Mouse (Mus musculus): ENCODE data around the gene Pnliprp2. TPM values are rescaled to one million over a fixed set of nuclear protein-coding genes. Genes with fewer than 3 reads are reported as not detected.
A peak's percentile ranks its signal among the peaks of the same experiment; 100 is the strongest.

The Pnliprp2 gene
- polyA plus RNA-seq, 1 experiment = not detected

DNA sequence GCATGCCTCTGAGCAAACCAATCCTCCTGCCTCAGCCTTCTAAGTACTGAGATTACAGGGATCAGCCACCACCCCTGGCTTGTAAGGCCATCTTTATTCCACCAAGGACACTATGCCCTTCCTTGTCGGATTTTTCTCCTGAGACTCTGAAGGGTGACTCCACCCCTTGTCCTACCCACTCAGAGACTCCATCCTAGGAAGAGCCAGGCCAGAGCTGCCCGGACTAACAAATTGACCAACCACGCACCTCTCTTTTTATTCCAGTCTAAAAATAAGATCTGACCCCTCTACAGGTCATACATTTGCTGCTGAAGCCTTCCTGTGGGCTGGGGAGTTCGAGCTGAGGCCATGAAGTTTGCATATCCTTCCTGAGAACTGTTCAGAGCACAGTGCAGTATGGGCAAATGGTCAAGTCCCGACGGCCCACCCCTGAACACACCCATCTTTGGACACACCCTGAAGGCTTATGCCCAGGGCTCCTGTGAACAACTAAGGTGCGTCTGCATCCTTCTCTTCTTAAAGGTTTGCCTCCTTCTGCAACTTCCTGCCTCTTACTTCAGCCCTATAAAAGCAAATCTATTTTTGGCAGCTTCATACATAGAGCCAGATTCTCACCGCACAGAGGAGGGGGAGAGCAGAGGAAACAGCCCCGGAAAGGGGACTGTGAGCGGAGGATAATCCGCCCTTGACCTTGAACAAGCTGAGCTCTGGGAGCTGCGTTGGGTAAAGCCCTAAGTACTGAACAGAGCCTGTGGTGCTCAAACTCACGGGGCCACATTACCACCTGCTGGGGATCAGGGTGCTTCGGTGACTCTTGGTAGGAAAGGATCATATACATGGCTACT lies 59.3 kb downstream of the Pnliprp2 start:
- H3K4me3 ChIP-seq (replicated peaks; ENCODE audit: insufficient read depth, low read depth, low read length) = no peak overlapping the region
- H3K4me1 ChIP-seq (ENCODE audit: control insufficient read depth, insufficient read depth, low read length) = peaks cover 14% of the 10 kb centered on the region
- H3K27ac ChIP-seq (ENCODE audit: insufficient read depth, low read length) = no peak overlapping the region
- H3K27me3 ChIP-seq (ENCODE audit: control insufficient read depth, insufficient read depth, low read length) = no peaks in the 10 kb centered on the region
- TF ChIP-seq POLR2A (IDR thresholded peaks at IDR 0.05; ENCODE audit: borderline replicate concordance, insufficient read depth, low read length) (no peak), CTCF (IDR thresholded peaks at IDR 0.05; ENCODE audit: borderline replicate concordance, insufficient read depth, low read depth, low read length) (no peak)
- DNase-seq = no peak
- 90% methylated on average over 14 of the region's 14 CpGs for WGBS

DNA sequence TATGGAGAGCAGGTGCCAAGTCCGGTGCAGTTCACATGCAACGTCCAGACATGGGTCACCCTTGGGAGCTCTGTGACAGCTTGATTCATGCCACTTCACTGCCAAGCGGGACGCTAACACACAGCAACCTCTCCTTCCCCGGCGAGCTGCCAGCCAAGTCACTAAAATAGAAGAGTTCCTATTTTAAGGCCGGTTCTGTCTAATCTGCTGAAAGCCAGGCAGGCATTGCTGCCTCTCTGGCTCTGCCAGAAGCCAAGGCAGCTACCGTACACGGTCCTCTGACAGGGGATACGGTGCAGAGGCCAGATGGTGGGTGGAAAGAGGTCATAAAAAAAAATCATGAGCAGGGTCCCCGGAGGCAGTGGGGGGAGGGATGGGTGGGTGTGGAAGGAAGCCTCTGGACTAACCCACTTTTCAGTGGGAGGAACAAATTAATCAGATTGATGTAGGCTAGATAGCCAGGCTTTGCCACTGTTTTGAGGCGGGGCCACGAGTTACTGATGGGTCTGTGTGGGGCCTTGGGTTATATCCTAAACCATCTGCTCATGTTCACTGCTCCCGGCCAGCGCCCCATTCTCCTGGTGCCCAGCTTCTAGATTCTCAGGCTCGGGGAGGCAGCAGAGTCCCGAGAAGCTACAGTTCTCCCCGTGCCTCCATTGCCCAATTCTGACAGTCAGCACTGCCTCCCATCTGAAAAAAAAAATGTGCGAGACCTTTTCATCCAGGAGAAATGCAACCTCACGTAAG lies 63.1 kb downstream of the Pnliprp2 start:
- peak; percentile 94 to 99 for DNase-seq
- no peak for TF ChIP-seq POLR2A (IDR thresholded peaks at IDR 0.05; ENCODE audit: borderline replicate concordance, insufficient read depth, low read length)
- no peak for TF ChIP-seq CTCF (IDR thresholded peaks at IDR 0.05; ENCODE audit: borderline replicate concordance, insufficient read depth, low read depth, low read length)
- Histone ChIP-seq H3K27me3 (ENCODE audit: control insufficient read depth, insufficient read depth, low read length) (no peaks in the 10 kb centered on the region), H3K4me3 (replicated peaks; ENCODE audit: insufficient read depth, low read depth, low read length) (no peak overlapping the region), H3K27ac (ENCODE audit: insufficient read depth, low read length) (peak overlapping the region; percentile 27; the same call in 1 of the 2 replicates), H3K4me1 (ENCODE audit: control insufficient read depth, insufficient read depth, low read length) (peaks cover 20% of the 10 kb centered on the region)
- 9% methylated on average over 20 of the region's 20 CpGs for WGBS

DNA sequence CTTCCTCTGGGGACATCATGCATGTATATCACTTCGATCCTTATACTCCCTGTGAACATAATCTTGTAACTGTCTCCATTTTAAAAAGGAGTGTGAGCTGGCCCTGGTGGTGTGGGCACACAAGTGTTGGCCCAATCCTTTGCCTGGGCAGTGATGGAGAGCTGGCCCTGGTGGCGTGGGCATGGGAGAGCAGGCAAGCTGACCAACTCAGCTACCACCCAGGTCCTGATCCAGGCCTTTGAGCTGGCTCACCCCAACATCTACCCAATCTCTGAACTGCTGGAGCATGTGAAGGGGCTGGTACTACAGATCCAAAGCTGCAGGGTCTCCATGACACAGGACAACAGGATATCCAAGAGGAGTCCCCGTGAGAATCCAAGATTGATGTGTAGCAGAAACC lies 63.8 kb downstream of the Pnliprp2 start:
- 63% methylated on average over 3 of the region's 3 CpGs for WGBS
- peak in 1 of 2 experiments; percentile 34 for DNase-seq
- no peak for TF ChIP-seq POLR2A (IDR thresholded peaks at IDR 0.05; ENCODE audit: borderline replicate concordance, insufficient read depth, low read length)
- no peak for TF ChIP-seq CTCF (IDR thresholded peaks at IDR 0.05; ENCODE audit: borderline replicate concordance, insufficient read depth, low read depth, low read length)
- H3K4me3 ChIP-seq (replicated peaks; ENCODE audit: insufficient read depth, low read depth, low read length) = no peak overlapping the region
- peaks cover 23% of the 10 kb centered on the region for H3K4me1 ChIP-seq (ENCODE audit: control insufficient read depth, insufficient read depth, low read length)
- no peaks in the 10 kb centered on the region for H3K27me3 ChIP-seq (ENCODE audit: control insufficient read depth, insufficient read depth, low read length)
- no peak overlapping the region for H3K27ac ChIP-seq (ENCODE audit: insufficient read depth, low read length)

DNA sequence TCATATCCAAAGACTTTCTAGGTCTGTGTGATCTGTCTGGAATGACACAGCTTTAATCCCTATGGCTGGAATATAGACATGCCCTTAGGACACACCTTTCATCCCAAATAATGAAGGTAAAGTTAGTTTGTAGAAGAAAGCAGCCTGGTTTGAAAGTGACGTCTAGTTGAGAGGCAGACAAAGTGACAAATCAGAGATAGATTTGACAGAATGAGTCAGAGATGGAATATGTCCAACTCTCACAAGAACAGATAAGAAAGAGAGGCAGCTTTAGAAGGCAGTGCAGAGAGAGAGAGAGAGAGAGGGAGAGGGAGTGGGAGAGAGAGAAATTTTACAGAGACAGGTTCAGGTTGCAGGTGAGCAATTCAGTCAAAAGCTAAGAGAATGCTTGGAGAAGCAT lies 64.8 kb downstream of the Pnliprp2 start:
- WGBS = 90% methylated on average over 1 of the region's 1 CpGs
- no peak for DNase-seq
- H3K4me3 ChIP-seq (replicated peaks; ENCODE audit: insufficient read depth, low read depth, low read length) = no peak overlapping the region
- peaks cover 27% of the 10 kb centered on the region for H3K4me1 ChIP-seq (ENCODE audit: control insufficient read depth, insufficient read depth, low read length)
- no peak for TF ChIP-seq CTCF (IDR thresholded peaks at IDR 0.05; ENCODE audit: borderline replicate concordance, insufficient read depth, low read depth, low read length)
- no peaks in the 10 kb centered on the region for H3K27me3 ChIP-seq (ENCODE audit: control insufficient read depth, insufficient read depth, low read length)
- H3K27ac ChIP-seq (ENCODE audit: insufficient read depth, low read length) = no peak overlapping the region

Other genes starting within 250 kb of the Pnliprp2 start
- gene Ccdc172, start 247.7 kb upstream of the Pnliprp2 start, polyA plus RNA-seq (2012; rRNA removed) = not detected in 2 replicates
- not detected in 2 replicates for gene Pnlip, start 107.2 kb upstream of the Pnliprp2 start, polyA plus RNA-seq (2012; rRNA removed)
- gene Pnliprp1, start 30.8 kb upstream of the Pnliprp2 start, polyA plus RNA-seq (2012; rRNA removed) = not detected in 2 replicates
- gene 1700019N19Rik, start 34.7 kb downstream of the Pnliprp2 start, polyA plus RNA-seq (2012; rRNA removed) = not detected in 2 replicates
- 1.9 and 2.1 TPM in 2 replicates for gene Eno4, start 183.7 kb downstream of the Pnliprp2 start, polyA plus RNA-seq (2012; rRNA removed)
- 102 and 103 TPM in 2 replicates for gene Hspa12a, start 183.9 kb downstream of the Pnliprp2 start, polyA plus RNA-seq (2012; rRNA removed)

Data from cerebellum, adult 2 months (tissue).